Mouse (Mus musculus) frontal cortex, adult 2 months (tissue): ENCODE results near the gene Otogl. TPM values are rescaled to one million over a fixed set of nuclear protein-coding genes. Genes with fewer than 3 reads are reported as not detected.

ENCODE experiments used
- DNase-seq, 2 experiments: peaks; one replicate each; pipeline ENCODE4 v3.0.0; 2022; ENCODE audit warnings: low spot score in 1 of 2; ENCODE audit errors: extremely low spot score in 1 of 2
- polyA plus RNA-seq: library from polyadenylated mRNA; depleted of rRNA; stranded (reverse); fragments of >200 nt; gene quantifications from 2 replicates; pipeline ENCODE4 v1.2.3, GENCODE M21; 2012

Otogl gene
- polyA plus RNA-seq, 1 experiment: 0.90 TPM

DNA sequence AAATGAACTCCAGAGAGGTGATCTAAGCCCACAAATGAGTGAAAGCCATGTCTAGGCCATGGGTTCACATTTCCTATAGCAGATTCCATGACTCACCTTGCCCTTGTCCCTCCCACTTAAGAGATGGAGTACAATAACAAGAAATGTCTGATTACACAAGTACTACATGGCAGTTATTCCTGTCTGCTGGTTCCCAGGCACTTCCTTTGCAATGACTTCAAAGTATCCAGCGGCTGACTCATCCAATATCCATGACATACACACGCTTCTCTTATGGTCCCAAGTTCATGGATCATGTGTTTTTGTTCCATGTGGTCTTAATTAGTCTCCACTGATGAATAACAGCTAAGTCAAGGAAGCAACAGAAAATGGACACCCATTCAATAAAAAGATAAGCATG is 1.1 kb upstream of the Otogl start:
- DNase-seq: no peak

DNA sequence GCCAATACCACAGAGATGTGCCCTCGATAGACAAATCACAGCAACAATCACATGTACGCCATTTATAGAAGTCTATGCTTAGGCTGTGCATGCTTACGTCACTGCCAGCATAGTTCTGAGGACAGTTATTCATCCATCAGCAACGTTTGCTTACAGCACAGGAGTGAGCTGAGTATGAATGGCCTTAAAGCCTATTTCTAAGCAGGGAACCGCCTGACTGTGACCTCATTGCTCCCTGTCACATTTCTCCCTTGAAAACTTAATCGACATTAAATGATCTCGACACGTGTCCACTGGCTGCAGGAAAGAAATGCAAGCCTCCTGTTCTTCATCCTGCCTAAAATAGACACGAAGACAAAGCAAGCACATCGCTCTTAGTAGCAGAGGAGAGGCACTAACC is 5.5 kb downstream of the Otogl start:
- no peak for DNase-seq

DNA sequence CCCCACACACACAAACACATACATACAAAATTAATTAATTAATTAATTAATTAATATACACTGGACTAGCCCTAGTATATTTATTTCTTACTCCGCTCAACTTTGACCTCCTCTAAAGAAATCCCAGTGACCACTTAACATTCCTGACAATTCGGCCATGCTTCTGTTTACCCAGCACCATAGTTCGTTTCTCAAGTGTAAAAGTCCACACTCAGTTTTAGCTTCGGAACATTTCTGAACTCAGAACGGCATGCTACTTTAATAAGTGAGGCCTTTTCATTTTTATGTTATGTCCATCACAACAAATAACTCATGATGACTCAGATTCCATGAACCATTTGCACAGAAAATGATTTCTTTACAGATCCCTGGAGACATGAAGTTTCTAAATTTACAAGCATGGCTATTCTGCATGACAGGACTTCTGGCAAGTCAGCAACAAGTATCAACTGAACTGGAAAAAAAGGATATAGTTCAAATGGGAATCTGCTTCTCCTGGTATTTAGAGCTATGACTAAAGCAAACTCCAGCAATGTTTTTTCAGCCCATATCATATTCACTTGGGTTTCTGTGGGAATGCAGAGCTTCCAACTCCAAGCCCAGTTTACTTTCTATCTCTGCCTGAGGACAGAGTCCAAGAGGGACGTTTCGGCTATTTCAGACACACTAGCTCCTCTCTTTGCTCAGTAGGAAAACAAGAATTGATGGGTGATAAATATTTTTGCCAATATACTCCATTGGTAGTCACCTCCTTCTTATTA is 6.5 kb downstream of the Otogl start:
- no peak for DNase-seq

DNA sequence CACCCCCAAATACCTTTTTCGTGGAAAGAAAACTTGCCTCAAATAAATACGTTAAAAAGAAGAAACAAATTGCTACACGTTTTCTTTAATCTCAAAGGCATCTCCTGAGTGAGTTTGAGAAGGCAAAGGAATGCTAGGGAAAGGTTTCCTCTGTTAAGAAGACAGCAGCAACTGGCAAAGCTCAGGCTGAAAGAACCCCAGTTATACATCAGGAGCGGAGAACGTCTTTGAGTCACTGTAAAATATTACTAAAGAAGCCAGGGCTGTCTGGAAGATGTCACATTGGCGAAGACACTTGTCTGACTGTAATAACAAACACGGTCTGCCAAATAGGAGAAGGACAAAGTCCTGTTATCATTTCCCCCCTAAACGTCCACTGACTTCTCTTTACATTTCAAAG is 10.0 kb downstream of the Otogl start:
- DNase-seq: no peak

DNA sequence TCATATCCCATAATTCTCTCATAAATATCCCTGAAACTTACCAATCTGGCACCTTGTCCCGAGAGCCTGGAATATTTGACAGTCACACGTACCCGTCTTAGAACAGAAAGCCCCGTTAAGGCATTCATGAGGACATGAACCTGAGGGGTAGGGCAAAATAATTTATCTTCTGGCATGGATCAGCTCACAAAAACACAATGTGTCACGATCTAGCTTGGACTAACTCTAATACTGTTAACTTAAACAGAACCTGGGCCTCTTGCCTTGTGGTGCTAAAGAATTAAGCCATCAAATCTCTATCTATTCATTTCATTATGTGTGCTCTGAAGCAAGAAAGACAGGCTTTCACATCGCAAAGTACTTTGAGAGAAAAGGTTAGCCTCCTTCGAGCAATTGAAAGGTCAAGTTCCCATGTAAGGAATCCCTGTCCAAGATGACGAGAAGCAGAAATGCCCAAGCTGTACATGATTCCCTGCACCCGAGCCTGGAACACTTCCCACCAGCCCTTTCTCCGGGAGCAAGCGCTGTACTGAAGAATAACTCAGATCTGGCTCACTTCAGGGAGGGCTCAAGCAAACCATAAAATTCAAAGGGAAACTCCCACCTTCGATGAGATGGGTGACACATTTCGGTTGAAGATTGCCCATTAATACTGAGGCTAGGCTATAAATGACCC is 10.6 kb downstream of the Otogl start:
- no peak for DNase-seq

DNA sequence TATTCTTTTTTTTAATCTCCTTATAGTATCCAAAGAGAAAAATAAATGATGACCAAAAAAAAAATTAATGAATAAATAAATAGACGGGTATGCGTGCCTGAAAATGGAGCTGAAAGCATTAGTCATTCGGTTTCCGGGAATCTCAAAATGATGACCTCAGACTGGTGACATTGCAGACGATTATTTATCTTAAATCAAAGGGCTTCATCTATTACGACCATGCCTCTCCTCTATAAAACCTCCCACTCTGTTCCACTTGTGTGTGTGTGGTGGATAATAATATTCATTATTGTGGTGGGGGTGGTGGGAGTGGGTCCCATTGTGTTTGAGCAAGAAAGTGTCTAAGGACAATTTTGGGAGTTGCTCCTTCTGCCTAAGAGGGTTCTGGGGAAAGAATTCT is 12.0 kb downstream of the Otogl start:
- DNase-seq: no peak

DNA sequence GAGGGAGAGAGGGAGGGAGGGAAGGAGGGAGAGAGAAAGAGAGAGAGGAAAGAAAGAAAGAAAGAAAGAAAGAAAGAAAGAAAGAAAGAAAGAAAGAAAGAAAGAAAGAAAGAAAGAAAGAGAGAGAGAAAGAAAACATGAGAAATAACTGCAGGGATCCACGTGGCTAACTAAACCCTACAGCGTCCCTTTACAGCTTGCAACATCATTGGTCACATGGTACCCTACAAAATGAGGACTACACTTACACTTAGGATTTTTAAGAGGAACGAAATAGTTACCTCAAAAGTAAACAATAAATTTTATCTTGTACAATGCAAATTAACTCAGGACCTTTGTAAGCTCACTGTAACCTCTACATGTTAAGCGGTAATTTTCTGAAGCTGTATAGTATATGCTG is 15.8 kb downstream of the Otogl start:
- DNase-seq: no peak

DNA sequence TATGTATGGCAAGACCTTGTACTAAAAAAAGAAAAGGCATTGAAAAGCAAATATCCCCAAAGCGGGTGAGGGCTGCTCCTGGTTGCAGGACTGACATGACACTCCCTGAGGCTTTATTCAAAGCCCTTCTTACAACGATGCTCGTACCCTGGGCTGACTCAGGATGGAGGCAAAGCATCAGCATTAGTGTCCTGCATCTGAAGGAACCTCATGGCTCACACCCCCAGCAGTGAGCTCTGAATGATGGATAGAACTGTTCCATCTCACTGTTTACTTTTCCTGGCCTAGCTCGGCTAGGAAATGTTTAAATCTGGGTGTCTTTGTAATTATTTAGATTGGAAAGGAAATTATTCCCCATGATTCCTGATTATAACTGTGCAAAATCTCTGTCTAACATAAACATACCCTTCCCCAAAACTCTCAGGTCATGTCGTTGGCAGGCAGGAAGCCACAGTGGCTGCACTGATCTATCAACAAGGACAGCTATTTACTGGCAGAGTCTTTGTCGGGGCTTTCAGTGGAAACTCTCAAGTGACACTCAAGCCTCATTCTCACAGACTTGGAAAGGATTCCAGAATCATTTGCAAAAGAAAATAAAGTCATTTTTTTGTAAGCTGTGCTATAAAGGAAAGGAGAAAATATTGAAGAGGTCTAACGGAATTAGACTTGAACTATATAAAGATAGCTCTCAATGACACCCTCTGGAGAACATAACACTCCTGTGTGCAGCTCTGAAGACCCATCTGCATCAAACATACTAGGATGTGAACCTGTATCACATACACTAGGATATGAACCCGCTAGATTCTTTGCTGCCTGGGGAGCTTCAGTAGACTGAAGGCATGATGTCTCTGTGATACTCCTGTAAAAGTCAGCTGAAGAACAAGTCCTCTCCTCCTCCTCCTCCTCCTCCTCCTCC is 17.0 kb downstream of the Otogl start:
- no peak for DNase-seq

DNA sequence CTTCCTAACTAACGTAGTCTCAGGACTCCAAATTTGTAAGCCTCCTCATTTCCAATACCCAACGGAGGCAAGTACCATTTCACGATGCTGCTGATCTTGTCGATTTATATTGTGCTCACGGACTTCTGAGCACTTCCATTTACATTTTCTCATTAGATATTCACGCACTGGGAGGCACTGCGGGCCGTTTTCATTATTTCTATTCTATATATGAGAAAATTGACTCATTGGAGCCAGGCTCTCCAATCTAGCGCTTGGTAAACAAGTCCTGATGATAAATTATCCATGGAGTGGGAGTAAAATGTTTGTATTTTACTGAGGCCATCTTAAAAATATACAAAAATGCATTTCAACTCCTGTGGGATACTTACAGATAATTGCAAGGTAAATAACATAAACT is 21.5 kb downstream of the Otogl start:
- DNase-seq: no peak

DNA sequence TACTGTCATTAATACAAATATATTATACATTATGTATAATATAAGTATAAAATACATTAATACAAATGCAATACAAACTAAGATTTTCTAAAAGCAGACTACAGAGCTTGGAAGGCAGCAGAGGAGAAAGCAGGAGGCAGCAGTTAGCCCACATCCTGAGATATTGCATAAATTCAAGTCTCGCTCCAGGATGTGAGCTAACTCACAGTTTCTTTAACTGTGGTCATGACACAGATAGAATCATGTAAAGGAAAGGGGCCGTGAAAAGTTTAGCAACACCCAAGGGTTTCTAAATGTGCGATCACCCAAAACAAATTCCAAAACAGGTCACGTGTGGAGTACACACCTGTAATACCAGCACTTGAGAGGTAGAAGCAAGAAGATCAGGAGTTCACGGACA is 39.4 kb downstream of the Otogl start:
- DNase-seq: no peak

DNA sequence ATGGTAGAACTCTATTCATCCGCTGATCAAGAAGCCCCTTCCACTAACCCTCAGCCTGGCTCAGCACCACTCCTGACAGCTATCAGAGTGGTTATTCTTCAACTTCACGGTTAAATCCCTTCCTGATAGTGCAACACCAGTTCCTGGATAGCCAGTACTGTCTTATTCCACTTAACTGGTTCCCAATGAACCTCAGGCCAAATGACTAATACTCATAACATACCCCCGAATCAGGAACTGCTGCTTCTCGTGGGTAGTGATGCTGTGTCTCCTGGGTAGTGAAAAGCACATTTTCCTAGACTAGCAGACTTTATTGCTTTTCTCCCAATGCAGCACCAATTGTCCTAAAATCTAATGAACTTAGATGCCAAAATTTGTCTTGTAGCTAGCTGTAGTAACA is 39.8 kb downstream of the Otogl start:
- DNase-seq: no peak

DNA sequence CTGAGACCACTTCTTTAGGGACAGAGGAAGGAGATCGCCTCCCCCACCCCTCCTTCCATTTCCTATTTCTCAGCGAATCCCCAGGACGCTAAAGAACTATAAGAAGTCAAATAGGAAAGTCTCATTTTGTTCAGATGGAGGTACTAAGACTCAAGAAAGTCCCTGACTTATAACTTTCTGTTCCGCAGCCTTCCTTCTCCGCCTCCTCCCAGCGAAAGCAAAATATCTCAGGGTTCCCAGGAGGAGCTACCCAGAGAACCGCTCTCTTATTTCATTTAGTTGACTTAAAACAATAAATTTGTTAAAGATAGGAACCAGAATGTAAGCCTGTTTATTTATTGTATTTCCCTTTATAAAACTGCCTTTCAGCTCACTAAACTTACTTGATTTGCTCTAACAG is 41.4 kb downstream of the Otogl start:
- no peak for DNase-seq

DNA sequence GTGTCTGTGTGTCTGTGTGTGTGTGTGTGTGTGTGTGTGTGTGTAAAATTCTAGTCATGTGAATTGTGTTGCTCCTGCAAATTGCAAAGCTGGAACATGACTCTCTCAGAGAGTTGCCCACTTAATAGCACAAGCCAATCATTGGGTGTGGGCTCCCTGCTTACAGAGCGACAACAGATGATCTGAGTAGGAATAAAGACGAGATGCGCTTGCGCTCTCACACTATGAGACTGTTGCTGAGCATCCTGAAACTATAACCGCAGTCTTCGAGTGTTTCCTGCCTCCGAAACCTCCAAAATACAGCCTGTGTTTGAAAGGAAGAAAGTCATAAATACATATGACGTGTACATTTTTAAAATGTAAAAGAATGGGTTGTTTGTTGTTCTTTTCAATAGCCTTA is 43.0 kb downstream of the Otogl start:
- DNase-seq: no peak

DNA sequence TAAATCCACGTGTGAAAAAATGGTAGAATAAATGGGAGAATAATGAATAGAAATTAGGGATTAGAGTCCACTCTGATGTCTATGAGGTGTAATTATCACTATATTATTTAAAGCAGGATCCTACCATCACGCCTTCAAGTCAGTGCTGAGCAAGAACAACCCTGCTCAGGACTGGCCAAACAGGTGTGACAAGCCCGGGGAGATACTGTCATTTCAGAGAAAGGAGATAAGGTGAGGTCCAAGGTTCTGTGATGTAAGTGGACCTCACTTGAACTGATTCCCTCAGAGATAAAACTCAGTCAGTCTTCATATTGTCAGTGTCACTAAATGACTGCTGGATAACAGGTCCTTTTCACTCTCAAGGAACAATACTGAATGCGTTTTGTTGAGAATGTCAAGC is 44.5 kb downstream of the Otogl start:
- no peak for DNase-seq

DNA sequence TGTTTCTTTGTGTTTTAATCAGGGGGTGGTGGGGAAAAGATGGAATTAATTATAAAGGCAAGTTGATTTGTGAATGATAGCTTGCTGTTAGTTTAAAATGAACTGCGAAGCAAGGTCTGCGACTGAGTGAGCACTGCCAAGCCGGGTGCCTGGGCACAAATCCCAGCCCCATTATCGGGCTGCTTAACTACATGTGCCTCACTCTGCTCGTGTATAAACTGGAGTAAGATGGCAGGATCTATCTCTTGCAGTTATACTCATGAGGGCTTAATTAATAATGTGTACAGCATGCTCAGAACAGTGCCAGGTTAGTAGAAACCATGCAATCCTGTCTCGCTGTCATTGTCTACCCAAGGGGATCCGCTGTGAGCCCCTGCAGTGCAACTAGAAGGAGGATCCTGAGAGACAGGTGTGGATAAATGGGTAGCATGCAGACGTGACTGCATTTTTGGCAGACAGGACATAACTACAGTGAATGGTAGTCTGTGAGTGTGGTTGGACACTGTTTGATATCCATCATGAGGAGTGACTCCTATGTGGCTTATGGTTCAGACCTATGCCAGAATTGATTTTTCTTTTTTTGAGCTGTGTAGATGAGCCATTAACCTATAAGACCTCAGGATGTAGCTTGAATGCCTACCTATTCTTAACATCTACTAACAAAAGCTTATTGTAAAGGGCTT is 51.6 kb downstream of the Otogl start:
- peak in 1 of 2 experiments; percentile 6 for DNase-seq

DNA sequence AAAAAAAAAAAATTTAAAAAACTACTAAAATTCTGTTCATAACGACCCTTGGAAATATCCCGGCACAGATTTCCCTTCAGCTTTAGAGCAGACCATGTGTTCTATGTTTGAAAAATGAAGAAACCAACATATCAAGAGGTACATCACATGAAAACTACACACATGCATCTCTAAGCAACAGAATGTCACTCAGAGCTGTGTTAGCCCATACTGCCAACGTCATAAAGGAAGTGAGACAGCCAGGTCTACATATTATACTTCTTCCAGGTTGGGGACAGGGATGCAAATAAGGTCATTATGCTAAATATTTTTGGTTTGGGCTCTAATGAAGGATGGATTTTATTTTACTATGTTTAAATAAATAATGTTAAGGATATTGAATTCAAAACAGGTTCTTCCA is 52.7 kb downstream of the Otogl start:
- no peak for DNase-seq

DNA sequence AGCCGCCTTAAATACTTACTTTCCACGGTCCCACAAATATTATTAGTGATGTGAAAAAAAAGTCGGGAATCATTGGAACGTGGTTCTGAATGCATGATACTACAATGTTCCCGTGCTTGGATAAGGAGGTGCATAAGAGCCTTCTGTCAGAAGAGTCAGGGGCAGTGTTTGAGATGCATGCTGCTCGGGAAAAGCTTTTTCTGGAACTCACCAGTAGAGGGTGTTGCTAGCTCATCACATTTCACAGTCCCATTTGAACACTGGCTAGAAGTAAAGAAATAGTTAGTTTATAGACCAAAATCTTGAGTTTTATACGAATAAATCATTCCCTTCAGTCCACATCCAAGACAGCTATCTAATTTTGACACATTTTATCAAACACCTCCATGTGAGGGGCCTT is 53.2 kb downstream of the Otogl start:
- DNase-seq: peak in 1 of 2 experiments; percentile 69

DNA sequence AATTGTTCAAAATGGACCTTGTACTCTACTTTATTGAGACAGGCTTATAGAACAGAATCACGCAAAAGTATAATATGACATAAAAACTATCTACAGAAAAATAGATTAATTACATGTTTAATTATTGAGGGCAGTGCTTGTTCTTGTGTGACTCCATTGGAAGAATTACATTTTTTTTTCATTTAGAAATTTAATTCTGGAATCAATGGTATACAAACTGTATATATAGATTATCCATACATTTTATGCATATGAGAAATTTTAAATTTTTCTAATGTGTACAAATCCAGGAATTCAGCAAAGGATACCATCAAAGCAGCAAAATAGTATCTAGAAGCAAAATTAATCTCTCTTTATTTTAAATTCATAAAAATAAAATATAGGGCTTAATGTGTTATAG is 67.0 kb downstream of the Otogl start:
- no peak for DNase-seq

DNA sequence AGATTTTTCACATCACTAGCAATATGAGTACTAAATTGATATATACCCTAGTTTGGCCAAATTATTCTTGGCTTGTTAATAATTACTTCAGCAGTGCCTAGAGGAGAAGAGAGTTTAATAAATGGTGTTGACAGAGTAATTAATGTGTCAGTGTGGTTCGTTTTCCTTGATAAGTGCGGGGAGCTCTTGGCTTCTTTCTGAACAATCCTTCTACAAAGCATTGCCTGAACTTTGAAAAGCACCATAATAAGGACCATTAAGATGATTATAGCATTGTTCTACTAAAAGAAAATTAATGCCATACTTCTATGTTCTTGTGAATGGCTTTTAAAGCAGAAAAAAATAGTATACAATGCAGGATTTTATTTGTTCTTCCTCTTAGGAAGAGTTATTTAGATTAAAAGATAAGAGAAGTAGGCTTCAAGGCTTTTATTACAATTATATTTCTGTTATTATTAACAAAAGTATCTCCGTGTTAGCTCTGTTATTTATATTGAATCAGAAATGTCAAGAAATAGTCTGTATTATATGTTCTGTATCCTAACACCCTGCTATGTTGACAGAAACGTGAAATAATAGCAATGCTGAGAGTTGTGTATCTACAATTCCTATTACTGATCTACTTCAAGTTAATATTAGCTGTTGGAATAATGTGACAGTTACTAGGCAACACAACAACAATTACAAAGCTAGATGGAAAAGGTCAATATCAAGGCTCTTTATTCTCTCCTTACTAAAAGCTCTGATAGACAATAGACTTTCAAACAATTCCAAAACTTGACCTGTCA is 77.3 kb downstream of the Otogl start:
- DNase-seq: no peak

DNA sequence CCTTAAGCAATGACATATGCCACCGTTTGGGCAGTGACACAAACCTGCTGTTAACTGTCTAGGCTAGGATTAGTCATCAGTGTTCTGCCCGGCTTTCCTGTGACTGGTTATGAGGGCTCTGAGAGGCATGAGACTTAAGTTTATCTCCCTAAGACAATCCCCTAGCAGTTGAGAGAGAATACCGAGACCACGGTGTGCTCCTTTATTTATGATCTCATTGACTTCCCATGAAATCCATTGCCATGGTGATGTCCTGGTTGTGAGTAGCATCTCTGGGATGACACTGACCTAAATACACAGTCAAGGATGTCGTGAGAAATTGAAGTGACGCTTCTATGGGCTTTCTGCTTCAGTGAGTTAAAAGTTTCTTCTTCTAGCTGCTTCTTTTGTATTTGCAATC is 82.8 kb downstream of the Otogl start:
- no peak for DNase-seq
